Mouse (Mus musculus) stomach, postnatal 0 days (tissue): Measurements from ENCODE around the gene Slc9a1.

Experiments used
- CTCF ChIP-seq: IDR thresholded peaks from 2 replicates; pipeline ENCODE4 v1.5.1; 2016; ENCODE audit warnings: antibody characterized with exemption, low read depth, mild to moderate bottlenecking, moderate library complexity
- EP300 ChIP-seq: optimal IDR thresholded peaks from 2 replicates; pipeline ENCODE3; 2016; ENCODE audit warnings: antibody characterized with exemption

GRCm38 (mm10) chr4:133381141-133381540, 11.6 kb downstream of the Slc9a1 start:
- TF ChIP-seq CTCF (no peak), EP300 (no peak)
